Mouse (Mus musculus): ENCODE measurements at regions not wholly inside any gene's neighbourhood (a gene's known extent, or its start where the extent isn't known, plus 50 kb on each side); places are given as distances from the start of the nearest gene placed in this dataset.

GRCm38 (mm10) chr1:119344046-119344445 lies 78.0 kb downstream of the Inhbb start:
- no peak for TF ChIP-seq POLR2A (IDR thresholded peaks at IDR 0.05; ENCODE audit: control insufficient read depth, low read depth, low read length)
- TF ChIP-seq CTCF (IDR thresholded peaks at IDR 0.05; ENCODE audit: control insufficient read depth, insufficient read depth, insufficient replicate concordance, low read depth, low read length): no peak
